Mouse (Mus musculus): ENCODE results near the gene Scaf11.
"Not testable (repeated sequence)": the region's sequence is repeated elsewhere in the genome, so short reads cannot be mapped to it uniquely, and the experiment has no call there.

Scaf11 gene

DNA sequence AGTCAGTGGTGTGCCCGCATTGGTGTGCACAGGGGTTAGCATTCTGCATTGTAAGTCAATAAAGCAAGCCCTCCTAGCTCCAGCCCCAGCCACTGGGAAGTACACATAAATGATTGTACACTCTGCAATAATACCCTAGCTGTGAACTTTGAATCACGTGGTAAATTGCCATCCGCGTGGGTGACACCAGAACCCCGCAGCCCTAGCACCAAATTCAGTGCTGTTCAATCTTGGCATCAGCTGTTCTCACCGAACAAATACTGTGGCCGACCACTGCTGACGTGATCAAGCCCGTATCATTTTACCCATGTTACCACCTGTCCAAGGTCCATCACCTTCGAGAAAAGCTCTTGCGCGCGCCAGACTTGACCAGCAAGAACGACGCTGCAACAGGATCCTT, 3.2 kb upstream of the Scaf11 start:
- DNase-seq = no peak

DNA sequence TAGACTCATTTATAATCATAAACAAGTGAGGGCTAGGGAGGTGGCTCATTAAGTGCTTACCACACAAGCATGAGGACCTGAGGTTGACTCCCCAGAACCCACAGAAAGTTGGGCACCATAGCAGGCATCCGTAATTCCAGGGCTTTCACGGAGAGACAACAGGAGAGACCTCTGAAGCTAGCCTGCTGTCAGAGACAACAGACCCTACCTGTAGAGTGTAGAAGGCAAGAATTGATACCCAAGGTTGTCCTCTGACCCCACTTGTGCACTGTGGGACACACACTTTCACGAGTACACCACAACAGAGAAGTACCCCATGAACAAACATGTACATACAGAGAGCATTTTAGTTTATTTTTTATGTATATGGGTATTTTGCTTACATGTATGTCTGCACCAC, 2.0 kb upstream of the Scaf11 start:
- no peak for DNase-seq

DNA sequence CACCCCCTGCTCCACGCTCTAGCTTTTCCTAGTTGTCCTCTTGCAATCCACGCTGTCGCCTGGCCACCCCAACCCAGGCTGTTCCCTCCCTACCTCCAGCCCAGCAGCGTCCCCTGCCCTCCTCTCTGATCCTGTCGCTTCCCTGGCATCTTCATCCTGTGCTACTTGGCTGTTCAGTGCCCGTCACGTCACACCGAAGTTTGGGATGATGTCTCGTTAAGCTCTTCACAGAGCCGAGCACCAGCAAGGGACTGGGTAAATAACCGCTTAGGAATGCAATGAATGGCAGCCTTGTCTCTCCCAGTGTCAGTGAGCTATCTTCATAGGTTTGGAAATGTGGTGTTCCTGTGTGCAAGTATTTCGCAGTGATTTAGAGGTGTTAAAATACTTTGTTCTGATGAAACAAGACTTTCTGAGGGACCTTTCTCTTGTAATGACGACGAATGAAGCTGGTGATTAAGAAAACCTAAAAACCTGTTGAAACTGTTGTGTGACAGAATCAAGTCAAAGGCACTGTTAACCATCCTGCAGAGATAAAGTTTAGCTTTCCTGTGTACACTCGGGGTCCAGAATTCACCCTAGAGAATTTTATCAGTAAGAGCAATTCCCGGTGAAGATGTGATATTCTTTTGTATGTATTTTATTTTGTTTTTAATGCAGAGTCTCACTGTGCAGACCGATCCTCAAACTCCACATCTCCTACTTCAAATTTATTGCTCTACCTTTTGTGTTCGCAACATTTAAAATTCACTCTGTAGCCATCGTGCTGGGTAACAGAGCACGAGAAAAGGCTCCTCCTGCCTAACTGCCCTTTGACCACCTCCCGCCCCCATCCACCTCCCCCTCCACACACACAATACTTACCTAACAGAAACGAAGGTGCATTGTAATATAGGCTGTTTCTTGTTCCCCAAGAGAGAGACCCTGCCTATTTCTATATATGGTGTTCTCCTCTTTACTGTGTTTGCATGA, 1.2 kb upstream of the Scaf11 start:
- DNase-seq = no peak

DNA sequence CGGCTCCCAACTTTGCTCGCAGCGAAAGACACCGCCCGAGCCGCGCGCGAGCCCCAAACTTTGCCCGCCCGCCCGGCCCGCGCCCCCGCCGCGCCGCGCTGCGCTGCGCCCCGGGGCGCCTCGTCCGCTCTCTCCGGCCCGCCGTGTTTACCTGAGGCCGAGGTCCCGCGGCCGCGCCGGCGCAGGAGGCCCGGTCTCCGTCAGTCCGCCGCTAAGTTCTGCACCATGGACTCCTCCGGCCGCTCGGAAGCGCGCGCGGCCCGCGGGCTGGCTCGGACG, 253 bp downstream of the Scaf11 start:
- DNase-seq = no peak

DNA sequence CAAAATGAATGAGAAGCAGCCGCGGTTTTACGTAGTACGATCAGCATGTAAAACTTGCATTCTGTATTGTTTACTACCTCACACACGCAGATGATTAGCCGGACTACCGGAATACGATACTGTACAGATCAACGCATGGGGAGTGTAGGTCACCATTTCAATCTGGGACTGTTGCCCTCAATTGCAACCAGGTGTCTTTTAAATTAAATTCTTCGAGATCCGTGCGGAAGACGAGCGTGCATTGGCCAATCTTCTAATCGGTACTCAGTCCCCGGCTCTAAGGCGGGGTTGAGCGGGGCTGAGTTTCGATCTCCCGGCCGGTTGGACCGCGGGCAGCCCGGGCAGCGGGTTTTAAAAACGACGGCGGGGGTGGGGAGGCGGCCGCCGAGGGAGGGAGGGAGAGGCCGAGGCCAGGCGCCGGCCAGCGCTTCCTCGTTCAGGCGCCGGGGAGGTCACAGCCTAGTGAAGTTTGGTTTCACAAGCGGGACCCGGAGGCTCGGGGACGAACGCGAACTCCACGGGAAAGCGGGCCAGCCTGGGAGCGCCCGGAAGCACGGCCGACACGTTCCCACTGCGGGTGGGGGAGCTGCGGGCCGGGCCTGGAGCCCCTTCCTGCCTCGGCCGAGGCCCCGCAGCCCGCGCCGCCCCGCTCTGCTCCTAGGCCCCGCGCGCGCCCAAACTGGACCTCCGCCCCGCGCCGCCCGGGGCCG, 747 bp downstream of the Scaf11 start:
- peak; percentile 59 for DNase-seq

DNA sequence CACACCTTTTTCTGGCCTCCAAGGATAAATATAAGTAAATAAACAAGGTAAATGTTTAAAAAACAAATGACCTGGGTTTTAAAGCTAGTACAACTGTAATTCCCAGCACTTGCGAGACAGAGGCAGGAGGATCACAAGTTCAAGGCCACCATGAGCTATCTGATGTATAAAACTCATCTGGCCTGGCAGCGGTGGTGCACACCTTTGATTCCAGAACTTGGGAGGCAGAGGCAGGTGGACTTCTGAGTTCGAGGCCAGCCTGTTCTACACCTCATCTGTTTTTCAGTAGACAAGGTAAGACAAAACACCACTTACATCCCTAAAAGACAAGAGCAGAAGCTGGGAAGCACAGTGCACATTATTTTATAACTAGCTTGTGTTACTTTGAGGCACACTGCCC, 2.4 kb downstream of the Scaf11 start:
- no peak for DNase-seq

DNA sequence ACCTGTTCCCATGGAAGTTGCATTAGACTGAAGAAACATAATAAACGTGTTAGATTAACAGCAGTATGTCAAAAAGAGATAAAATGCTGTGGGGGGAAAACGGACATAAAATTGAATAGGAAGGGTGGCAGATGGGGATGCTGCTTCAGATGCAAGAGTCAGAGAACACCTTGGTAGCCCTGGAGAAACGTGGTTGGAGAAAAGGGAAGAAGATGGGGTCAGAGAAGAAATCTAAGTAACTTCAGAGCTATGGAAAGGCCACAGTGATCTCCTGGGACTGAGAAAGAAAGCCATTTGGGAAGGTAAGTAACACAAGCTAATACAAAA, 3.3 kb downstream of the Scaf11 start:
- no peak for DNase-seq

DNA sequence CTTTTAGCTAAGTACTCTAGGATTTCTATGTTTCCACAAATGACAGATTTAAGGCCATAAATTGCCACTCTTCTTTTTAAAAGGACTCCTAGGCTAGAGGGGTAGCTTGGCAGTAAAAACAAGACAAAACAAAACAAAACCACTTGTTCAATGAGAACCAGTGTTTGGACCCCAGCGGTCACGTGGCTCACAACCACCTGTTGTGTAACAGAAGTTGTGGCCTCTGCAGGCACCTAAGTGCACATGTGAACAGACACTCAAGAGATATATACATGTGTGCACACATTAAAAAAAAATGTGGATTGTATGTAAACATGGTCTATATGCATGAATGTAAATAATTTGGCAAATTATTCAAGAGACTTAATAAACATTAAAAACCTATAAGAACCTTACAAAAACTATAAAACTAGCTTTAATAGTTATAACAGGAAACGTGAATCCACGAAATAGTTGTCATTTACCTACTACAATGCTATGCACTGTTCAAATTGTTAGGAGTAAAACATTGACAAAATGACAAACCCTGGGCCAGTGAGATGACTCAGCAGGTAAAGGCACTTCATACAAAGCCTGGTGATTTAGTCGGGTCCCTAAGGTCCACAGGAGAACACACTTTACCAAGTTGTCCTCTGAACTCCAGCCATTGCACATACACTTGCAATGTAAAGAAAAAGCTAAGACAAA, 3.8 kb downstream of the Scaf11 start:
- DNase-seq = peak; percentile 51

DNA sequence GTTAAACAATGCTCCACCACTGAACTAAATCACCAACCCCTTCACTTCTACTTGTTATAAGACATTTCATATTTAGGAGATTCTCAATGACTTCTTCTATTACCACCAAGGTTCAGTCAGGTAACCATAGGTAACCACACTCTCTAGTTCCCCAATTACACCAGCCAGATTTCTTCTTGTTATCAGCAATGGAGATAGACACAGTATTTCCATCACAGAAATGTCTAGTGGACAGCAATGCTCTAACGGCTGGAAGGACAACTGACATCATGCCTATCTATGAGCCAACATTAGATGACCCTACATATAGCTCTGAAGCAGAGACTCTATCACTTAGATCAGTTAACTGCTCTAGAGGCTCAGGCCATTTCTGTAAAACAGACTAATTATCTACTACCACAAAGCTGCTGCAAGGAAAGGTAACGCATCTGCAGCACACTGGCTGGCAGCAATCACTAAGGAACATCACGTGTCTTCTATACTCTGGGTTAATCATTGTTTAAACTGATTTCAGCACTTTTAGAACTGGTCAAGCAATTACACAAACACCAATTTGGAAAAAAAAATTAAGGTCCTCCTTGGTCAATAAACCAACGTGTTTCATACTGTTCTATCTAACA, 4.9 kb downstream of the Scaf11 start:
- DNase-seq = peak; percentile 53

DNA sequence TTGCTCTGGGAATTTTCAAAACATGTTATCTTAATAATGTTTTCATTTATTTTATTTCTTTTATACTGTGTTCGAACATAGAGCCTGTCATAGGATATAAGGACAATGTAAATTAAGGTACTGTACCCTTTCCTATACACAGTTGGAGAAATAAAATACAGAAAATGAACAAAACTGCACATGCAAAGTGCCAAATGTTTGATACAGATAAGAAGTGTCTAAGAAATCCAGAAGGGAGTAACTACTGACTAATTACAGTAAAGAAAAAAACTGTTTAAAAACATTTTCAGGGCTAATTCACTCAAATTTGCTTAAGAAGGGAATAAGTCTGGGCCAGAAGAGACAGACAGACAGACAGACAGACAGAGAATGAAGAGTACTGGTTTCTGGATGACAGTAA, 7.3 kb downstream of the Scaf11 start:
- DNase-seq = no peak

DNA sequence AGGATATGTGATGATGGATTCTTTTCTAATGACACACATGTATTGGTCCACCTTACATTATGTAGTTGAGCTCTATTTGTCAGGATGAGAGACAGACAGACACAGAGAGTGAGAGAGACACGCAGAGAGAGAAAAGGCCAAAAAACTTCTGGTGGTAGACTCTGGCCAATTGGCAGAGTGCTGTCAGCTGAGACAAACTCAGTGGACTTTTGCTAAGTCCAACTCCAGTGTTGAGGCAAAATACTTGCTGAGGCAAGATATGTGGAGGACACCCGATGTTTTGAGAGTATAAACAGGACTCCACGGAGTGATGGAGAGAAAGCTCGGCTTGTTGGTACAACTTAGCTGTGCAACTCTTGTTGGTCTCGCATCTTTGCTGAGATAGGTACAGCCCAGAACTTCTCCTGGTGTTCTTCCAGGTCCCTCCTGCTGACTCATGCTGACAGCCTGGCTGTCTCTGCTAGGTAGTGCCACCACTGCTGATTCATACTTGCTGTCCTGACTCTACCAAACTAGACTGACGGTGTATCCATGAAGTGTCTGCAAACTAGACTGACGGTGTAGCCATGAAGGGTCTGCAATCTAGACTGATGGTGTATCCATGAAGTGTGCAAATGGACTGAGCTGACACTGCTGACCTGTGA, 11.9 kb downstream of the Scaf11 start:
- DNase-seq = peak; percentile 31

DNA sequence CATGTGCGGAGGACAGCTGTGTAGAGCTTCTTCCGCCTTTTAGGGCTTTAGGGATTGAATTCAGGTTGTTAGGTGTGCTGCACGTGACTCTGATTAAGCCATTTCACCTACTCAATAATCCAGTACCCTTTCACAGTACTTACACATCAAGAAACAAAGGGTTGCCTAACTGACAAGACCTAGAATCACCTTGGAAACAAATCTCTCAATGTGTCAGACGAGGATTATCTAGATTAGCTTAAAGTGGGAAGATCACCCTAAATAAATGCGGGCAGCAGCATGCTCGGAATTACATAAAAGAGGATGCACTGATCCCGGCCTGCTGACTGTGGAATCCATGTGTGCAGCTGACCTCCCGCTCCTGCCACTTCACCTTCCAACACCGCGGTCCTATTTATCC, 13.9 kb downstream of the Scaf11 start:
- no peak for DNase-seq

DNA sequence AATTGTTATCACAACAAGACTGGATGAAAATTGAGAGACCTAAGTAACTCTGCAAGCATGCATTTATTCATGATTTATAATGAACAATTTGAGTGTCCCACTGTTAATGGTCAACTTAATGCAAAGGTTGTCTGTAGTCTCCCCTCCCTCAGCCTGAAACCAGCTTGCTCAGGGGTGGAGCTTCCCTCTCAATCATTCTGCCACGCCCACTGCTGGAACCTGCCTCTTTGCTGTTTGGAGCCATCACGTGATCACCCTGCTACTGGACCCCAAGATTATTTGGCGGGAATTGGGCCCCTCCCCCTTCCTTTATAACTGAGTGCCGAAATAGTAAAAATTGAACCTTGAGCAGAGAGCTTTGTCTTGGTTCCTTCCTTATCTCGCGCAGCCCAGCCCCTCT, 19.2 kb downstream of the Scaf11 start:
- not testable (repeated sequence) for DNase-seq

DNA sequence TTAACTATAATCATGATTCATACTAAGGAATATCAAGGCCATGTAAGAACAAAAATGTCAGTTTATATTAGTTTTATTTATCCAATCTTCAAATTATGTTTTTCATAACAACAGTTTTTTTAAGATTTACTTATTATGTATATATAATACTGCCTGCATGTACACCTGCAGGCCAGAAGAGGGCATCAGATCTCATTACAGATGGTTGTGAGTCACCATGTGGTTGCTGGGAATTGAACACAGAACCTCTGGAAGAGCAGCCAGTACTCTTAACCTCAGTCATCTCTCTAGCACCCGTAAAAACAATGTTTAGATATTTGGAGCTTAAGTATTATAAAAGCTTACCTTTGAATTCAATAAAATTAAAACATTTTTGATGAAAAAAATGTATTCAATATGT, 26.4 kb downstream of the Scaf11 start:
- DNase-seq = no peak

DNA sequence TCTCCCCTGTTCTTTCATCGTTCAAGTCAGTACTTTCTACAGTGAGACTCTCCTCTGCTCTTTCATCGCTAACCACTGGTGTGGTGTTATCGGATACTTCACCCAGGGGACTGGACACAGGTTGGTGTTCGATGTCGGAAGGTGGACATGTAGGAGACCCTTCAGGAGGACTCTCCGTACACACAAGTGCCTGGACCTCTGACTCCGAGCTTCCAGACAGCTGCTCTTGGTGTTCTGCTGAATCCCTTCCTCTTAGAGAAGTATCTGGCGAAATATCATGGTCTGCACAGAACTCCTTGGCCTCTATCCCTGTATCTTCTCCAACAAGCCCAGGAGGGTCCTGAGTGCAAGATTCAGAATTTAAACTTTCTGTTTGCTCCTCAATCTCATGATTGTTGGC, 40.7 kb downstream of the Scaf11 start:
- DNase-seq = no peak

DNA sequence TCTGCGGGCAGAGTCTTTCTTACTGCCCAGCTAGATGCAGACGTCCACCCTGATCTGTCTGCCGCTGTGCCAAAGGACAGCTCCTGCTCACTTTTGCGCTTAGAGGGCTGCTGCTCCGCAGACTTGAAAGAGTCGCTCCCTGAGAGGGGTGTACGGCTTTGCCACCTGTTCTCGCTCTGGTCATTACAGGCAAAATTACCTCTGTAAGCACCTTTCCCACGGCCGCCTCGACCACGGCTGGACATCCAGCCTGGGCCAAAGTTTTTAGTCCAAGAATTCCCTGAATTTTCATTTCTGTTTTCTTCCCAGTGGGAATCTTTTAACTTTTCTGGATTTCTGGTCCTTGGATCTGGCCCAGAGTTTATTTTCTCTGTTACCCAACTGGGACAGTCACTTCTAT, 42.5 kb downstream of the Scaf11 start:
- no peak for DNase-seq

DNA sequence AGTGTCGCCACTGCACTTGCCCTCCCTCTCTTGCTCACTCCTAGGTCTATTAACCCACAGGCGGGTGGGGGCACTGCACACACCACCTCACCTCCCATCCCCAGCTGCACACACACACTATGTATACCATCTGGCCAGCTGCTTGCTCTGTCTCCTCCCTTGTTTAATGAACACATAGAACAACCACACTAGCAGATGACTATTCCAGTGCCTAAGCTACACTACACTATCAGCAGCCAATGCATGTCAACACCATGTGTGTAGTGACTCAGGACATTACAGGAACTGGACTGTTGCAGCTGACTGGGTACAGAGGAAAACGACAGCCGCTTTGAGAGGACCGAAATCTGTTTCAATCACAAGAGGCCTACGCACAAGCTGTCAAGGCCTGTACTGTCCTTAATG, 51.9 kb downstream of the Scaf11 start:
- no peak for DNase-seq

DNA sequence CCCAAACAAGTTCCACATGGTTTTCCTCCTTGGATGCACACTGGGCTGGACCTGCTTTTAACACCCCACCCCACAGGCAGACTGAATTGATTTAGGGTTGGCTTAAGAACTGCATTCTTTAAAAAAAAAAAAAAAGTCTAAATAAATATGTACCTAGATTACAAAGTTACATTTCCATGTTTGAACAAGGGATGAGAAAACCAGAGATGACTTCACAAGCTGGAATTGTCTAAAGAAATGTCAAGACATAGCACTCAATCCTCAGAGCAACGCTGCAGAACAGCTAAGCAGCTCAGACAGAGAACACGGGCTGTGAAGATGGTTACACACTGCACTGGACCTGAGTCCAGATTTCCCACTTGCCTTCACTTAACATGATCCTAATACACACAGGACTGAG, 53.5 kb downstream of the Scaf11 start:
- DNase-seq = no peak

DNA sequence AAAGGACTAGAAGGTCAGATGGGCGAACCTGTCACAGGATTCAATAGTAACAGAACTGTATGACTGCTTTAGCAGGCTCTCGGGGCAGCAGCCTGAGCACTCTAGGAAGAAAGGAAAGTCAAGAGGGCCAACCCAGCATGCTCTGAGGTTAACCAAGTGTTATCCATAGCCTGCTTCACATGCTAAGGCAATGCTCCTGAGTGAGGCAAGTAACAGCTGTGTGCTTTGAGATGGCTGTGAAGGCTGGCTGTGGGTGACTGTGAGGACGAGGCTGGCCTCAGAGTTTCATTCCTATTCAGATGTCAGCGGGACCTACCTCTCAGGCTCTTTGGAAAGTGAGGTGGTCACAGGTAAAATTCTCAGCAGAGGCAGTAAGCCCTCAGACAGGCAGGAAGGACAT, 54.4 kb downstream of the Scaf11 start:
- DNase-seq = no peak

DNA sequence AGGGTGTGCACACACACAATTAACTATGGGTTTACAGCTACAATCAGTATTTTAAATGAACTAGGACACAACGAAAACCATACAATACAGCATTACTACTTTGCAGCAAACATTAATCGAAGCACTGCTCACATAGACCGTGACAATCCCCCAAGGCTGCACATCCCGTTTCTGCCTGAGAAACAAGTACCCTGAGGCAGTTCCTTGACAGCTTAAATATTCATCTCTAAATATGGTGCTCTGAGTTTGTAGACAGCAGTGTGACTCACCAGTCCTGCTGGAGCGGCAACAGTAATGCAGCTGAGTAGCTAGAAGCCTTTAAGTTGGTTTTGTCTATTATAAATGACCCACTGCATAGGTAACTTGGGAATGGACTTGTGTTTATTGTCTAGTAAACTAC, 55.1 kb downstream of the Scaf11 start:
- DNase-seq = no peak

DNA sequence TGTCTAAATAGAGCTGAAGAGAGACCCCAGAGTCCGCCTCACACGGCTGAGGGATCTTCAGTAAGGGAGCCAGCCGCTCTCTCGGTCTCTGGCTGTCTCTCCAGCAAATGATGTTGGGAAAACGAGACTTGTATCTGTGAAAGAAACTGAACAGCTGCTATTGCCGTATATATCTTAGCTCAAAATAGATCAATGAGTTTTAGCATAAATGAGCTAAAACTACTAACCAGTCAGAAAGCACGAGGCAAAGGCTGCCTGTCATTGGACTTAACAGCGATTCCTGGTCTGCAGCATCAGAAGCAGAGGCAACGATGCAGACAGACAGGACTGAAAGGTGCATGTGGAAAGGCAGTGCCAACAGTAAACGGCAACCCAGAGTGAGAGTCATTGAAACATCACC, 62.3 kb downstream of the Scaf11 start:
- DNase-seq = no peak

DNA sequence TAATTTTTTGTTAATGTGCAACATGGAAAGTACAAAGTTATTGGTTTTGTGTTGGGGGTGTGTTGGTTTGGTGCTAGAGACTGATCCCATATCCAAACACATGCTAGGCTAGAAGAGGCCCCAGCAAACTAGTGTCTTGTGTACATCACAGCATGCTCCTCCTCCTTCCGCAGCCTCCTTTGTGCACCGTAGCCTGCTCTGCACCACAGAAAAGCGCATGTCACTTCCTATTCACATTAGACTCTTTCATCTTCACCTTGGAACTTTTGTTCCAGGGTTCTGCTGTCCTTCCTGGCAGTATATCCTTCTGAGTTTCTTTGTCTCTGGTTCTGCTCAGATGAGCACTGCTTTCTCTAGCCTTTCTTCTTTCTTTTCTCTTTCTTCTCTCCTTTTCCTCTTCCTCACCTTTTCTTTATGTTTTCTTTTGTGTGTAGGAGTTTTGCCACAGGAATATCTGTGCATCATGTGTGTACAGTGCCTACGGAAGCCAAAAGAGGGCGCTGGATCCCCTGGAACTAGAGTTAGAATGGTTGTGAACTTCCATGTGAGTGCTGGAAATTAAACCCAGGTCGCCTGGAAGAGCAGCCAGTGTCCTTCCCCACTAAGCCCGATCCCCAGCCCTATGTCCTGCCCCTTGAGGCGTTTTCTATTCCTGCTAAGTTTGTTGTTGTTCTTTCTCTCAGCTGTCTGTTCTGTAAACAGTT, 63.9 kb downstream of the Scaf11 start:
- no peak for DNase-seq

DNA sequence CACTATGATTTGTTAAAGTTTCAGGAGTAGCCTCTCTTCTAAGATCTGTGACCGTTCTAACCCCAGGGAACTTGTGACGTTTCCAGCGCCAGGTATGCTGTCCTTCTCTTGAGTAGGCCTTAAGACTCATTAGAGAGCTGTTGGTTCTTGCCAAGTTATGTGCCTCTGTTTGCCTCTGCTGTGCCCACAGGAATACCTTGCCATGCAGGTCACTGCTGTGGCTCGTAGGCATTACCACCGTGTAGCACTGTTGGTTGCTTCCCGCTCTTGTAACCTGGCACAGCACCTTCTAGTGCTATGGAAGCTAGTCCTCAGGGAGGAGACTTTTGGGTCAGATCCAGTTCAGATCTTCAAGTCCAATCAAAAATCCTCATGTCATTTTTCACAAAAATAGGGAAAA, 65.6 kb downstream of the Scaf11 start:
- DNase-seq = no peak
